Mouse (Mus musculus): ENCODE measurements around the gene Fbll1. TPM values are rescaled to one million over a fixed set of nuclear protein-coding genes. Genes with fewer than 3 reads are reported as not detected.

The Fbll1 gene
- total RNA-seq, 2 experiments from 2014 or later: 50.7 to 53.7 TPM

Small RNAs within 50 kb of the gene (microRNA-seq; reads per million reads assigned to microRNA genes)
- 4.2 to 7.9 reads per million in 2 experiments for gene Mir103-1

Other genes starting within 250 kb of the Fbll1 start
- 10 to 100 TPM; 43.8 to 44.8 TPM for gene Pank3, start 29.4 kb downstream of the Fbll1 start, total RNA-seq (2021)
- gene Rars, start 35.6 kb upstream of the Fbll1 start, total RNA-seq (2021): 10 to 100 TPM; 46.3 to 49.6 TPM
- gene Wwc1, start 181.6 kb upstream of the Fbll1 start, total RNA-seq (2021): 100 to 1,000 TPM; 101 to 122 TPM

Measured in layer of hippocampus, postnatal 25 days (tissue).